Mouse (Mus musculus): ENCODE results near the gene Atp11c.
A peak's percentile ranks its signal among the peaks of the same experiment; 100 is the strongest.

The Atp11c gene

GRCm38 (mm10) chrX:60592598-60592997 is at the start of gene Atp11c:
Gene Atp11c (minus strand): TSS chrX:60592698.
- no peak for DNase-seq (ENCODE audit: low spot score)

DNA sequence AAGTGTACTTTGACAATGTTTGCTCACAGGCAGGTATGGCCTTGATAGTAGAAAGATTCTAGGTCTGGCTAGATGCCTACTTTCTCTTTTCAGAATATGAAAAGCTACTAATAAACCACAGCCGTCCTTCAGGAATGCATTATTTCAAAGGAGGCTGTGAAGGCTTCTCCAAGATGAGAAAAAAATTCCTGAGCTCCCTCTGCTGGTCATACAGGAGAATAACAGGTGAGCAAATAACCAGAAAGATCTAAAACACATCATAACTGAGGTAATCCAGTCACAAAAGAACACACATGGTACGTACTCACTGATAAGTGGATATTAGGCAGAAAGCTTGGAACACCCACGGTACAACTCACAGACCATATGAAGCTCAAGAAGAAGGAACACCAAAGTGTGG is 16.7 kb upstream of the Atp11c start:
- no peak for DNase-seq (ENCODE audit: low spot score)

GRCm38 (mm10) chrX:60570539-60570938 is 22.0 kb downstream of the Atp11c start:
- no peak for DNase-seq (ENCODE audit: low spot score)

DNA sequence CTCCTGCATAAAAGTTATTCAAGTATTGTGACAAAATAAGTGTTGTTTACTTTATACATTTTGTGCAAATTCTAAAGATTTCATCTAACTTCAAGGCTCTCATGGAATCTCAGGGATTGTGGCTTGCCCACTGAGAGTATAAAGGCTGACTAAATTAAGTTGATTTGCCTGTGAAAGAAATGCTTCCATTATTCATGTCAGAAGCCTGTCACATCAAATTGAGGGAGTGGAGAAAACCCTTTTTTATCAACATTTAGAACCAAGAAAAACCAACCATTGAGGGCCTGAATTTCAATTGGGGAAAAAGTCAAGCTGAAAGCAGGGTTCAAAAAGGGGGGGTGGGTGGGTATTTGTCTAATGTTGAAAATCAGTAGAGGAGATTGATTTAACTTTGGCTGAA is 23.5 kb downstream of the Atp11c start:
- no peak for DNase-seq (ENCODE audit: low spot score)

DNA sequence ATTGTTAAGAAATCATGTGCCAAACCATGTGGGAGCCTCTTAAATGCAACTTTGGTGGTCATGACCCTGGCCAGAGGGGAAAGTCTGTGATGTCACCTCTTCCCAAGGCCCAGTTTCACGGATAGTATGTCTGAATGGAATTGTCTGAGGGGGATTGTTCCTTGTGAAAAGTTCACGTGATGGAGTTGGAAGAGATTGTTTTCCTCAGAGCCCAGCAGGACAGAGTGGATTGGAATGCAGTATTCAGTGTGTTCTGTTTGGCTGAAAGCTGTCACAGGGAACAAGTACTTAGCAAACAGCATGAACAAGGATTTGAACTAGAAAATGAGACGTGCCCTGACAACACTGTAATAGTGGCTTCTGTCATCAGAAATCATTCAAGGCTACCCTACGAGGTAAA is 37.3 kb downstream of the Atp11c start:
- no peak for DNase-seq (ENCODE audit: low spot score)

GRCm38 (mm10) chrX:60547444-60548304 is 44.8 kb downstream of the Atp11c start:
- no peak for DNase-seq (ENCODE audit: low spot score)

DNA sequence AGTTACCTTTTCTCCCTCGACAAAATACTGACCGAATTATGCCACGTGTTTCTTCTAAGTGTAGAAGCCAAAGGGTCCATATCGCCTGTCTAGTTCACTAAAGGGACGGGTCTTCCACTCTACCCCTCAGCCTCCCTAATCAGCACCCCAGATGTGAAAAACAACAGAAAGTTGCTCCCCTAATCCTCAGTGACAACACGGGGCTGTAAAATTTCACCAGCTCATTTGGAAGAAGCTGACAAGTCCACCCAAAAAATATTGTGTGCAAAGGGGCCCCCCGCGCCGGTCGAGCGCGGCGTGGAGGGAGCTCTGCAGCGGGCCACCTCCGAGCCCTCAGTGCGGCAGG is 45.4 kb downstream of the Atp11c start:
- no peak for DNase-seq (ENCODE audit: low spot score)

- no peak for DNase-seq (ENCODE audit: low spot score)
Observed at GRCm38 (mm10) chrX:60545906-60546305, 46.6 kb downstream of the Atp11c start.

DNA sequence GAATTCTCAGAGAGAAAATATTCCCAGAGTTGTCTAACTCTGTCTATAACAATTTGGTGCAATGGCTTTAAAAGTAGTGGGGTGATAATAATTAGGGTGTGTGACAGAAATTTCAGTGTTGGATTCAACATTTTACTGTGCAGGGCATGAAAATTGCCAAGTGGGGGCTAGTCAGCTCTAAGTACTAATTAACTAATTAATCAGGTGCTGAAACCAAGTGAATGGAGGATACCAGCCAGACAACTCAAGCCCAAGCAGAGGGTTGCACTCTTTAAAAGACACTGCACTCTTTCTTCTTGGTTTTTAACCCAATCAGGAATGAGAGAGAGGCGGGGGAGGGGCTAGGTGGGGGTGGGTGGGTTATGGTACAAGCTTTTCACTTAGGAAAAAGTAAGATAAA is 47.1 kb downstream of the Atp11c start:
- DNase-seq (ENCODE audit: low spot score): no peak

DNA sequence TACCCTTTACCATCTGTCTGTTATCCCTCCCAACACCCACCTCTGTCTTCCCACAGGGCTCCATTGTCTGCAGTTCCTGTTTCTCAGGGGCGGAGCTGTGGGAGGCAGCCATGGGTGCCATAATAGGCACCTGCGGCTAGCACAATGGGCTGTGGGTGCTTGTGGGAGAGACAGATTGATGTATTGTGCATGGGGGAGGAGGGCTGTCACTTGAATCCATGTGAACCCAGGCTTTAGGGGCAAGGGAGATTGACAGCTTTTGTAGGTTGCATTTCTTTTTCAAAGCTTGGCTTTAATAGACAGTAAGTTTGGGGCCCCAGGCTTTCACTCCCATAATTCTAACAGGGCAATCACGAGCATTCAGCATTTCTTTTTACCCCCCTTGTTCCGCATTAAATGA is 48.4 kb downstream of the Atp11c start:
- DNase-seq (ENCODE audit: low spot score): no peak

DNA sequence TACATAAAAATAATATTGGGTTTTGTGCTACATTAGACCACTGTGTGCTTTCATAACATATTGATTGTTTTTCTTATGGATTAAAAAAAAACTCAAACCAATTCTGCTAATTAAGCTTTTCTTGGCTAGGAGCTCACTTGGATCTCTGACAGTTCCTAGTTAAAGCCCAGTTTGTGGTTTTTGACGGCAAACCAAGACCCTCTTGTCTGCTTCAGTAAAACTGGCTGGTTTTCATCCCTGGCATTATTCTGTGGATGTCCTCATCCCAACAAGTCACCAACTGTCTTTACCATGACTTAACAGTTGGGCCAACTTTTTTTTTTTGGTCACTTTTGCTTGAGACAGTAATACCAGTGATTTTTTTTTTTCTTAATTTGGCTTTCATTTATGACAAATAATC is 49.6 kb downstream of the Atp11c start:
- DNase-seq (ENCODE audit: low spot score): no peak

DNA sequence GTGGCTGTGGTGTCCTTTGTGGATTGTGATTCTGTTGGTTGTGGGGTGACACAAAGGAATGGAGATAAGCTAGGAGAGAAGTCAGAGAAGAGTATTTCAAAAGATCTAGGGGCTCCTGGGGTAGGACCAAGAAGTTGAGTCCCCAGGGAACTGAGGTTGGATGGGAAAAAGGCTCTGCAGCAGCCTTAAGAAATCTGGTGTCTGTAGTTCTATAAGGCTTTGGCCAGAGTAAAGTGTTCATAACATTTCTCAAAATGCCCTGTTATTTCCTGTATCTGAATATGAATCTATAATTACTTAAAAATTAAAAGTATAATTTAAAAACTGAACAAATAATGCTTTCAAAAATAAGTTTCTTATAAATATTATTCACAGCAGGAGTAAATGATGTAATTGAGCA is 53.3 kb downstream of the Atp11c start, which contains the start of gene Gm7073:
Gm7073 (minus strand) TSS at position 101 of the 400 bp plus-strand sequence.
- no peak for DNase-seq (ENCODE audit: low spot score)

DNA sequence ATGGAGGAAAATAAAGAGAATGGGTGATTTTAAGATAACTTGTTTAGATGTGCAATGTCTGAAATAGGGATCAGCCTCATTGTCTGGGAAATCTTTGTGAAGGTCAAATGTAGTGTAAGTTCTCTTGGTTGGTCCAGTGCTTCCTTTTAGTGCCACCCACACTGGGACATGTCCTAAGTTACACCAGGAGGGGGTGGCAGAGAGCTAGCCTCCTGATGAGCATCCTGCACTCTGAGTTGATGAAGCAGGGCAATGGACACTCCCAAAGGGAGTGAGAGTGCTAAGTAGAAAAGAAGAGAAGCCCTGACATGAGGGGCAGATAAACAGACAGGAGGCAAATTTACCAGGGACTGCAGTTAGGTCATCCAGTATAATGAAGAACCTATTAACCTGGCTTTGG is 88.5 kb downstream of the Atp11c start:
- peak; percentile 2 for DNase-seq (ENCODE audit: low spot score)

DNA sequence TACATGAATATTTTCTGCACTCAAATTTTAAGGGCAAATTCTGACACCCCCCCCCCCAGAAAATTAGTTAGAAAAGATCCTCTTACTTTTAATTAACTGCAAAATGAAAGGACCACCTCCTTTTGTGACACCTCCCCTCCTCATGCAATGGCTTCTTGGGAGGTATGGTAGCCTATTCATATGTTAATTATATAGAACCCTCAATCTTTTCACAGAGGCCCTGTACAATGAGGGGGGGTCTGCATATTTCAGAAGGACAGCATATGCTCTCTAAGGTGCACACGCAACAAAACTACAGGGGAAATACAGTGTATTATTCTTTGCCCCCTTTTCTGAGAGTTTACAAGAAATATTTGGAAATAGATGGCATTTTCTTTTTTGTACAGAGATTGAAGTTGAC is 94.7 kb downstream of the Atp11c start:
- DNase-seq (ENCODE audit: low spot score): no peak

DNA sequence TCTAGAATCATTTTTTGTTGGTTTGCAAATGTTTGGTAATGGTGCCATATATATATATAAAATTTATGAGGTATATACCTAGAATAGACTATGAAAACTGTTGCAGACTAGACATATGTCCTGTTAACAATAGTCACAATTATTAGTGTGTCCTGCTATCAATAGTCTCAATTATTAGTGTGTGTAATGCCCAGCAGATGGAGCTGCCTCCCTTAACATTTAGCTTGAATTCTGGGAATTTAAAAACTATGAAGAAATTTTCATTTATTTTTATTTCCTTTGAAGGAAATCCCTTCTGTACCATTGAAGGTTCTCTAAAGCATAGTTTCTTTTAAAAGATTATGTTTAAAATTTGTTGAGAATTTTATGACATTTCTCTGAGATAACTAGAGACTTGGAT is 97.2 kb downstream of the Atp11c start:
- DNase-seq (ENCODE audit: low spot score): no peak

DNA sequence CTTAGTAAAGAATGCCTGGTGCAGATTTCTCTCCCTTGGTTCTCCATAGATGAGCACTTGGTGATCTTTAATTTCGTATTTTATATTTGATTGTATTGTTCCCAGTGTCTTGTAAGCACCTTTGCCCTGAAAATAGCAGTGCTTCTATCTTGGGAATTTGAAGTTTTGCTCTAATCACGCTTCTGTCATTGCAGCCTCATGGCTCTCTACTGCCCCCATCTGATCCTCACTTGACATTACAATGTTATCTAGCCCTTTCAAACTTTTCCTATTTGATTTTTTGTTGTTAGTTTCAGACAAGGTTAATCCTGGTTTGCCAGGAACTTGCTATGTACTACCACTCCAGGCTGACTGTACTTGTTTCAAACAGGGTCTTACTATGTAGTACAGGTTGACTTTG is 128.7 kb downstream of the Atp11c start:
- no peak for DNase-seq (ENCODE audit: low spot score)

DNA sequence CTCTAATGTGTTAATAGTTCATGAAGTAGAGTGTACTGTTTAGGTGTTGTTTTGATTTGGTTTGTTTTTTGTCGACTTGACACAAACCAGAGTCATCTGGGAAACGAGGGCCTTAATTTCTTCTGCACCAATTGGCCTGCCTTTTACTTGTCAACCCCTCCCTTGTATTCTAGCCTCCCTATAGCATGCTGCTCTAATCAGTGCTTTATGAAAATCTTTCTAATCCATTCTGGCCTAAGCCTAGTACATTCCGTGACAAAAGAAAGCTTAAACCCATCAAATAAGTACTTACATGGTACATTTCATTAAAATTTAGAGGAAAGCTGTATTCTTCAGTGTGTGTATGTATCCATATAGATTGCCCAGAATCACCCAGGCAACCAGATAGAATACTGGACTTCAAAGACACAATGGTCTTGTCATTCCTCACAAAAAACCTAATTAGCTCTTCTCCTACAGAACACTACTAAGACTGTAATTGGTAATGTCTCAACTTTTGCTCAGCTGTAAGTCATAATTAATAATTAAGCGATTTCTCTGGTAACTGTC is 177.9 kb downstream of the Atp11c start:
- no peak for DNase-seq (ENCODE audit: low spot score)

DNA sequence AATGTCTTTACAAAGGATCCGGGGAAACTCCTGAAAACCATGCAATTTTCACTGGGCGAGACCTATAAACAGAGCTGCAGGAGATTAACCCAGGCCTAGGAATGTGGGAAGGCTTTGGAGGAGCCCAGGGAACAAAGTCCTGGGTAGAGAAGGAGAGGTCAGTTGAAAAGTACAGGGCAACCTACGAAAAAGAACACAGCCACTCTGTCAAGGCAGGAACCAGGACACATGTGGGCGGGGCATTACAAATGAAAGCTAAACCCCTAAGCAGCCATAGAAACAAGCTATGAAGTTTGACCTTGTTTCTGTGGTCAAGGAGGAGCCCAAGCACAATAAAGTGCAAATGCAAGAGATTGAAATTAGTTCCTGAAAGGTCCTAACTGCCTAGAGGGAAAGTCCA is 186.8 kb downstream of the Atp11c start:
- DNase-seq (ENCODE audit: low spot score): no peak

DNA sequence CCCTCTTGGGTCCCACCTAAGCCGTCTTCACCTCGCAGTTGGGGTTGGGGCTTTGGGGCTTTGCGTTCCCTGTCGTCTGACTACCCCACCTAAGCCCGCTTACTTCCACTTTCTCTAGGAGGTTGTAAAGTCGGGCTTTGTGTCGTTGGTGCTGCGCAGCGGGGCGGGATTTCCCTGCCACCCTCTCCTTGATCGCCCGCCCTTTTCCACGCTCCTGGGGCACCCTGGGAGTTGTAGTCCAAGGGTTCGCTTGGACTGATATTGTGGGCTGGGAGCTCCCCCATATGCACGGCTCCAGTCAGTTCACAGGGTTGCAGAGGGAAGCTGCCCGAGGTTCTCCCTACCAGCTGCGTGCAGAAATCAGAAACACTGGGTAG is 187.8 kb downstream of the Atp11c start:
- DNase-seq (ENCODE audit: low spot score): peak; percentile 60

DNA sequence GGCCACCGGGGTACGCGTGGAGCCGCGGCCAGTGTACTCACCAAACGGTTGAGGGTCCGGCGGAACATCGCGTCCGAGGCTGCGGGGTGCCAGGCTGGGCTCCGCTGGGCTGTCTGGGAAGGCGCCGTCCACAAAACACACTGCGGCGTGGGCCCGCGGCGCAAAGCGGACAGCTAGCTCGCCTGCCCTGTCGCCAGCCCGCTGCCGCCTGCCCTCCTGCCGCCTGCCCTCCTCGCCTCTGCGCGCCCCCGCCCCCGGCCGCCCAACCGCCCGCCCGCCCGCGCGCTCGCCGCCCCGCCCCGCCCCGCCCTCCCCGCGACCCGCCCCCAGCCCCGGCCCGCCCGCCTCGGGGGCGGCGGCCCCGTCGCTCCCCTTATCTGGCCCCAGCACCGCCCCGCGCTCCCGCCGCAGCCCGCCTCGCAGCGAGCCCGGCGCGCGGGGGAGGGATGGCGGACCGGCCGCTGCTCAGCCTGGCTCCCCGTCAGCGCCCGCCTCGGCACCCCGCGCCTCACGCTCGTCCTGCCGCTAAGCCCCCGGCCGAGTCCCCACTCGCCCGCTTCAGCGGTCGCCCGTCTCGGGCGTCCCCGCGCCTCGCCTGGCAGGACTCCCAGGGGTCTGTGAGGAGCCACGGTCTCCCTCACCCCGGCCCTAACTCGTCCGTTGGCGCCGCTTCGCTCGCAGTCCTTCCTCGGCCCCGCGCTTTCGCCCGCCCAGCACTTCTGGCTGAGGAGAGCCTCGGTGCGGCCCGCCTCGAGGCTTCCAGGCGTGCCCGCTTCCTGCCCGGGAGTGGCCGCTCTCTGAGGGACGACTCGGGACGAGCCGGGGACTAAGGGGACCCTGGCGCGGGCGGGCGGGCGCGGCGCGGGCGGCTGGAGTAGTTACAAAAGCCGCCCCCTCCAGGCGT is 188.5 kb downstream of the Atp11c start:
- DNase-seq (ENCODE audit: low spot score): no peak

GRCm38 (mm10) chrX:60403062-60403763 is 189.3 kb downstream of the Atp11c start:
- no peak for DNase-seq (ENCODE audit: low spot score)

DNA sequence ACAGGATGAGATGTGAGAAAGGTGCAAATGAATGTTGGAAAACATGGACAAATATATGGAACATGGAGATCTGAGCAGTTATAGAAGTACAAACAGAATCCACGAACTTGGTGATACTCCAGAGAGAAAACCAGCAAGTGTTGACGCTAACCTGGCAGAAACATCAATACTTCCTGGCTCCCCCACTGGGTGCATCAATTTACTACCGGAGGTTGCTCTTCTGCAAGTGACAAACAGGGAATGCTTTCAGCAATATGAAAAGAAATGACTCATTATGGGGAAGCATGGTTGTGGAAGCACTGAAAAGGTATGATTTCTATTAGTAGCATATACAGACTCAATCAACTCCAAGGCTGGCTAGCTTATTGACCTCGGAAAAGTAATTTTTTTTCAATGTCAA is 198.2 kb downstream of the Atp11c start:
- no peak for DNase-seq (ENCODE audit: low spot score)

Data from layer of hippocampus, adult 9-10 months (tissue).